Mouse (Mus musculus) thymus, adult 2 months (tissue): ENCODE results near the gene Bach1.

ENCODE experiments used
- CTCF ChIP-seq: fragments of 200-500 bp; IDR thresholded peaks from 2 replicates; pipeline ENCODE4 v1.5.1; 2012; ENCODE audit warnings: mild to moderate bottlenecking, control low read depth, low read length, moderate library complexity, borderline replicate concordance; ENCODE audit not compliant: control insufficient read depth, poor library complexity, insufficient read depth; ENCODE audit errors: extremely low read depth
- POLR2A ChIP-seq: fragments of 200-500 bp; IDR thresholded peaks from 2 replicates; pipeline ENCODE4 v1.6.1; 2012; ENCODE audit warnings: mild to moderate bottlenecking, low read length, control low read depth, moderate library complexity; ENCODE audit not compliant: control insufficient read depth, poor library complexity, insufficient read depth; ENCODE audit errors: extremely low read depth

- TF ChIP-seq POLR2A, result no peak
- no peak for TF ChIP-seq CTCF
Measured at GRCm38 (mm10) chr16:87754858-87755257, 56.1 kb downstream of the Bach1 start.
